Mouse (Mus musculus): ENCODE results near the gene Abce1. TPM values are rescaled to one million over a fixed set of nuclear protein-coding genes. Genes with fewer than 3 reads are reported as not detected.

The Abce1 gene
- polyA plus RNA-seq (2015; fragmentation: Illumina TruSeq; extraction: RNeasy Lipid Tissue Mini Kit (QIAGEN cat#74804); ENCODE audit: low read depth, low replicate concordance): 76.0 TPM

DNA sequence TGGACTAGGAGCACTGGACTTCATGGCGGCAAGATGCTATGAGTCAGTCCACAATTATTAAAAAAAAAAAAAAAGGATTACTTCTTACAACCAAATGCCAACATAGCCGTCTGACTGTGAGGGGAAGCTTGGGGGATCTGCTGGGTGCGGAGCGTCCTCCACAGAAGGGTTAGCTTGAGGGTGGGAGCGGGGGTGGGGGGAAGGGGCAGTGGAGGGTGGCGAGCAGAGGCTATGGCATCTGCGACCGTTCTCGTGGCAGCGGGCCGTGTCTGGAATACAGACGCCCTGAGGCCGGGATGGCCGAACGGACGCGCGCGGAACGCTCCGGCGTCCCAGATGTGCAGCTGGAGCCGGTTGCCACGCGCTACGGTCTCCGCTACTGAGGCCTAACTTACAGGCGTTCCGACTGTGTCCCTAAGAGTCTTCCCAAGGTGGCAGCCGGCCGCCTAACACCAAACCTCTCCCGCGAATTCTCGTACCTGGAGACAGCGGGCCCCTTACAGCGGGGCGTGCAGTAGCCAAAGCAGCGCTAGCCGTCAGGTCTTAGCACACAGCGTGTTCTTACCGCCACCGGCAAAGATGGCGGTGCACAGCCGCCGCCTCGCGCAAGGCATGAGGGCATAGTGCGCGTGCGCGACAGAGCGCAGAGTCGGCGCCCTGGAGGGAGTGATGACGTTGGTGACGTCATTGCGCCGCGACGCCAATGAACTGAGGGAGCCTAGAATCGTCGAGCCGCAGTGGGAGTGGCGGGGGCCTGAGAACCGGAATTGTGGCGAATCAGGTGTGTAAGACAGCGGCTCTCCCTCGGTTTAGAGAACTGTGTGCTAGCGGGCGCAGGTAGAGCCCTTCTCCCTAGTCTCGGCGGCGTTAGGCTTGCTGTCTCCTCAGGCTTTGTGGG lies at the start of gene Abce1, which contains the start of gene Anapc10:
TSS of gene Abce1 (minus strand) at position 677 of the 898 bp plus-strand sequence.
TSS of gene Anapc10 (plus strand) at position 757 of the 898 bp plus-strand sequence.

DNA sequence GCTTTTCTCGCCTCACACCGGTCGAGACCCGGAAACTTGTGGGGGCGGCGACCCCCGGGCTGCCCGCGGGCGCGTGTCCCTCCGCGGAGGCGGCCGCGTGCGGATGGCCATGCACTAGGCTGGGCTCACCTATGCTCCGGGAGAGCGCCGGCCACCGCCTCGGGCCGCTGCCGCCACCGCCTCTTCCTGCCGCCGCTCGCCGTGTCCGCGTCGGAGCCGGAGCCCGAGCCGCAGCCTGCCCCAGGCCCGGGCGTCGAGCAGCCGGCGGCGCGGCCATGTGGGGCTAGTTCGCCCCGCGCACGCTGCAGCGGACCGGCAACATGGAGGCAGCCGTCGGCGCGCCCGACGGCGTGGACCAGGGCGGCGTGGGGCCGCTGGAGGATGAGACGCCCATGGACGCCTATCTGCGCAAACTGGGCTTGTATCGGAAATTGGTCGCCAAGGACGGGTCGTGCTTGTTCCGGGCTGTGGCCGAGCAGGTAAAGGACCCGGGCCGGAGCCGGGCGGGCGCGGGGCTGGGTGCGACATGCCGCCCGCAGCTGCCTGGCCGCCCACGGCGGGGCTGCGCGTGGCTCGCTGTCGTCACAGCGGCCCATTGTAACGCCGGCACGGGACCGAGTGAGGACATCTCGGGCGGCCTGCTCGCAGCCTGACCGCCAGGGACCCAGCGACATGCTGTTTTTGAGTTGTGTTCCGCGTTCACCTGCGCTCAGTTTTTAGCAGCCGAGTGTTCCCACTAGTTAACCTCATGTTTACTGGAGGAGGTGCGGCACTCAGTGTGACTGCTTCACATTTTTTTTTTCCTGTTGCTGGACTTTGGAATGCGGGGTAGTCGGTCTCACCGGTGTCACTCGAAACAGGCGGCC lies 71.7 kb downstream of the Abce1 start, which contains the start of gene Otud4:
TSS of gene Otud4 (plus strand) at position 33 of the 866 bp plus-strand sequence.

Other genes with a start within 250 kb of the Abce1 start
- gene Otud4, start 72.1 kb downstream of the Abce1 start, polyA plus RNA-seq (2015; fragmentation: Illumina TruSeq; extraction: RNeasy Lipid Tissue Mini Kit (QIAGEN cat#74804); ENCODE audit: low read depth, low replicate concordance): 22.2 TPM
- 16.1 TPM for gene Anapc10, start 80 bp upstream of the Abce1 start, polyA plus RNA-seq (2015; fragmentation: Illumina TruSeq; extraction: RNeasy Lipid Tissue Mini Kit (QIAGEN cat#74804); ENCODE audit: low read depth, low replicate concordance)

Data from brain, adult 10 weeks (tissue).